Mouse (Mus musculus) heart, adult 2 months (tissue): ENCODE measurements around the gene Psmd2. TPM values are rescaled to one million over a fixed set of nuclear protein-coding genes. Genes with fewer than 3 reads are reported as not detected.
A peak's percentile ranks its signal among the peaks of the same experiment; 100 is the strongest.

ENCODE experiments used
- DNase-seq, 2 experiments: peaks; one replicate each; pipeline ENCODE4 v3.0.0; 2021
- H3K27ac ChIP-seq: fragments of 200-600 bp; 2 replicates; pipeline ENCODE4 v1.8.1; 2022
- H3K27me3 ChIP-seq: fragments of 200-500 bp; 2 replicates; pipeline ENCODE4 v1.6.1; 2012; ENCODE audit warnings: mild to moderate bottlenecking, low read length, inconsistent platforms, mixed read lengths; ENCODE audit not compliant: control insufficient read depth, insufficient read depth
- H3K36me3 ChIP-seq: fragments of 200-500 bp; 2 replicates; pipeline ENCODE4 v1.6.1; 2012; ENCODE audit warnings: low read length, inconsistent platforms; ENCODE audit not compliant: control insufficient read depth, insufficient read depth
- H3K4me1 ChIP-seq: fragments of 200-500 bp; 2 replicates; pipeline ENCODE4 v1.6.1; 2011; ENCODE audit warnings: low read length; ENCODE audit not compliant: control insufficient read depth, insufficient read depth
- H3K4me3 ChIP-seq: fragments of 200-600 bp; 2 replicates; pipeline ENCODE4 v1.8.1; 2022
- H3K79me2 ChIP-seq: fragments of 200-500 bp; replicated peaks from 2 replicates; pipeline ENCODE4 v1.6.1; 2012; ENCODE audit warnings: mild to moderate bottlenecking, inconsistent platforms, low read length, moderate library complexity, mixed read lengths; ENCODE audit not compliant: control insufficient read depth, insufficient read depth
- H3K9ac ChIP-seq: fragments of 200-500 bp; 2 replicates; pipeline ENCODE4 v1.6.1; 2012; ENCODE audit warnings: low read depth, mild to moderate bottlenecking, control low read depth, inconsistent platforms, low read length, mixed read lengths
- CTCF ChIP-seq: fragments of 200-600 bp; IDR thresholded peaks from 2 replicates; pipeline ENCODE4 v1.8.1; 2022; ENCODE audit warnings: antibody characterized with exemption, mild to moderate bottlenecking, moderate library complexity
- EP300 ChIP-seq: fragments of 200-500 bp; IDR thresholded peaks from 2 replicates; pipeline ENCODE4 v1.6.1; 2011; ENCODE audit warnings: low read depth, low read length, control low read depth; ENCODE audit not compliant: insufficient read depth
- POLR2A ChIP-seq: fragments of 200-500 bp; IDR thresholded peaks from 2 replicates; pipeline ENCODE4 v1.6.1; 2011; ENCODE audit warnings: mild to moderate bottlenecking, low read depth, low read length, control low read depth; ENCODE audit not compliant: insufficient read depth
- WGBS: fragments of 180-500 bp; shearing (Covaris S2); methylation state at CpG from one replicate; pipeline ENCODE4 v1.1.7; 2018; 5-methylcytosine and 5-hydroxymethylcytosine counted together
- intact Hi-C: fragments of 180-260 bp; cut with DNase I; formaldehyde crosslinking; loops from one replicate; pipeline ENCODE4 v1.15.1; 2025
- polyA plus RNA-seq: library from polyadenylated mRNA; depleted of rRNA; stranded (reverse); fragments of >200 nt; gene quantifications from 2 replicates; pipeline ENCODE4 v1.2.3, GENCODE M21; 2012
- total RNA-seq, 2 experiments: library from RNA; stranded (reverse); gene quantifications; 2 replicates each; pipeline ENCODE4 v1.2.3; 2021

The Psmd2 gene
- total and polyA plus RNA-seq, 3 experiments, result 96.9 to 212 (median 180) TPM

- peaks cover 12% of the 10 kb centered on the region for H3K79me2 ChIP-seq
- peak overlapping the region; percentile 82; the same call in 1 of the 2 replicates for H3K27ac ChIP-seq
- H3K9ac ChIP-seq, result no peak overlapping the region
- H3K4me3 ChIP-seq, result no peak overlapping the region; the same call in 1 of the 2 replicates
- 30% methylated on average over 6 of the region's 6 CpGs for WGBS
- peaks cover 9% of the 10 kb centered on the region for H3K4me1 ChIP-seq
- H3K36me3 ChIP-seq, result peaks cover 12% of the 10 kb centered on the region; the same call in 1 of the 2 replicates
- TF ChIP-seq EP300 (no peak), CTCF (no peak), POLR2A (no peak)
- intact Hi-C loops, result loop anchor here (1.0 to 5.0 kb wide), 3 partner anchors 21 to 135 kb away; partner anchors contain the start of genes Ap2m1, Clcn2, Polr2h and Psmd2
- no peak for DNase-seq
- no peaks in the 10 kb centered on the region for H3K27me3 ChIP-seq
These were observed 20.4 kb downstream of the Psmd2 start for GRCm38 (mm10) chr16:20671886-20672285.

DNA sequence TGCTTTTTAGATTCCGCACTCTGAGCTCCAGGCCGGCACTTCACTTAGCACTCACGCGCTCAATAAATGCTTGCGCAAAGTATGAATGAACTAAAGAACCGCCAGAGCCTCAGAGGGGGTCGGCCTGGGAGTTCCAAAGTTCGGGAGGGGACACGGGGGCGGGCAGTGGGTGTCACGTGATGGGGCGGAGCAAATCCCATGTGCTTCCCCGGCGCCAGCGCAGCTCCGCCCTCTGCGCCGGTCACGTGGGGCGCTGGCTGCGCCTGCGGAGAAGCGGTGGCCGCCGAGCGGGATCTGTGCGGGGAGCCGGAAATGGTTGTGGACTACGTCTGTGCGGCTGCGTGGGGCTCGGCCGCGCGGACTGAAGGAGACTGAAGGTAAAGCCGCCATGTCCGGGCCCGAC is 21.0 kb downstream of the Psmd2 start:
- H3K27ac ChIP-seq, result peak overlapping the region; percentile 82
- under 1% methylated on average over 38 of the region's 38 CpGs for WGBS
- H3K4me1 ChIP-seq, result peaks cover 10% of the 10 kb centered on the region

DNA sequence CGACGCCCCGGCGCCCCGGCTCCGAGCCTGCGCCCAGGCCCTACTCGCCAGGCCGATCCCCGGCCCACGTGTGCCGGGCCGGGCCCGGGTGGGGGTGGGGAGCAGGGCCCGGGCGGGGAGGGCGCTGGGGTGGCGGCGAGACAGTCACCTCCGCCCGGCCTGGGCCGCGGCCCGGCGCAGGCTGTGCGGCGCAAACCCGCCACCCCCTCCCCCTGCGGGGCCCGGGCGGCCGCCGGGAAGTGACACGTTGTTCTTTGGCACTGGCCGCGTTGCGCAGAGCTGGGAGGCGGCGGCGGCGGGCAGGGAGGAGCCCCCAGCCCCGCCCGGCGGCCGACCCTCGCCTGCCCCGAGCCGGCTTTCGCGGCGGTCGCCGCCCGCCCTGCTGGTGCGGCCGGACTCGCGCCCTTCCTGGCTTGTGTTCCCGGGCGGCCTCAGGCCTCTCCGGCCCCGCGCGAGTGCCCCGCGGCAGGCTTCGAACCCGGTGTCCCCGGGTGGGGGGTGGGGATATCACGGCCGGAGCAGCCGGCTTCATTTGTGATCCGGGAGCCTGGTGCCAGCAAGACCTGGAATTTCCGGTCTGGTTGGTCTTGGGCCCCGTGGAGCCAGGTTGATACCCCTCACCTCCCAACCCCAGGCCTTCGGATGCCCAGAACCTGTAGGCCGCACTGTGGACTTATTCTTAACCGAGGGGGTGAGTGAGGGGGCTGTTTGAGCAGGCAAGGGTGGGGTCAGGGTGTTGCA is 21.7 kb downstream of the Psmd2 start:
- Histone ChIP-seq H3K9ac (peak overlapping the region; percentile 94), H3K27ac (peak overlapping the region; percentile 82), H3K79me2 (peaks cover 12% of the 10 kb centered on the region), H3K36me3 (peaks cover 22% of the 10 kb centered on the region), H3K4me3 (peak overlapping the region; percentile 84), H3K4me1 (peaks cover 12% of the 10 kb centered on the region), H3K27me3 (no peaks in the 10 kb centered on the region)
- DNase-seq, result peak; percentile 81 to 83
- WGBS, result 1% methylated on average over 48 of the region's 78 CpGs
- intact Hi-C loops, result loop anchor here (1.0 to 5.0 kb wide), 3 partner anchors 22 to 136 kb away; partner anchors contain the start of genes Ap2m1, Clcn2, Polr2h and Psmd2
- TF ChIP-seq EP300 (no peak), POLR2A (no peak), CTCF (no peak)

More for the DNA sequence above, 21.0 kb downstream of the Psmd2 start:
- H3K9ac ChIP-seq, result peak overlapping the region; percentile 94
- peak overlapping the region; percentile 84 for H3K4me3 ChIP-seq
- H3K27me3 ChIP-seq, result no peaks in the 10 kb centered on the region
- peak; percentile 98 for DNase-seq
- intact Hi-C loops, result loop anchor here (1.0 to 5.0 kb wide), 3 partner anchors 21 to 135 kb away; partner anchors contain the start of genes Ap2m1, Clcn2, Polr2h and Psmd2
- TF ChIP-seq CTCF (no peak), EP300 (0 out of 2 replicates have a peak, but pooled peaks have one; percentile 30), POLR2A (peak; percentile 70; the same call in 1 of the 2 replicates)
- peaks cover 18% of the 10 kb centered on the region for H3K36me3 ChIP-seq
- H3K79me2 ChIP-seq, result peaks cover 12% of the 10 kb centered on the region

DNA sequence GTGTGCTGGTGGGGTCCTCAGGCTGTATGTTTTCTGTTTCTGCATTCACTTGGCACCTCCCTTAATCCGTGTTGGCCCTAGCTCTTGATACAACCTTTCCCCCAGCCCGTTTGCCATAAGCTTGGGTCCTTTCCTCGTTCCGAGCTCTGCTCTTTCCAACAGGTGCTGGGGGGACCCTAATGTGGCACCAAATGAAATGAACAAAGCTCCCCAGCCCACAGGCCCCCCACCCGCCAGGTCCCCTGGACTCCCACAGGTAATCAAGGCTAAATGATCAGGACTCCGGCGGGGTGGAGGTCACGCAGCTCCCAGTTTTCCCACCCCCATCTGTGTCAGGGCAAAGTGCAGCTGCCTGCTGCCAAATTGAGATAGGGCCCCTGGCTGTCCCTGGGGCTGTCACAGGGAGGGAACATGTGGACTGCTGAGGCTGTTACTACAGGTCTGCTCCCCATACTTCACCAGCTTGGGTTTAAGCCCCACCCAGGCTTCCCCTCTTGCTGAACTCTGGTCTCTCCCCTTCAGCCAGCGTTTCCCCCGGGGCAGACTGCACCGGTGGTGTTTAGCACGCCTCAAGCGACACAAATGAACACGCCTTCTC is 22.4 kb downstream of the Psmd2 start:
- TF ChIP-seq POLR2A, result no peak
- no peak for TF ChIP-seq EP300
- no peak for TF ChIP-seq CTCF
- WGBS, result 4% methylated on average over 14 of the region's 14 CpGs
- H3K4me3 ChIP-seq, result peak overlapping the region; percentile 84
- H3K36me3 ChIP-seq, result peaks cover 23% of the 10 kb centered on the region
- no peaks in the 10 kb centered on the region for H3K27me3 ChIP-seq
- peak overlapping the region; percentile 82 for H3K27ac ChIP-seq
- DNase-seq, result peak; percentile 42 to 49
- intact Hi-C loops, result loop anchor here (2.0 to 5.0 kb wide), 2 partner anchors 43 to 137 kb away; partner anchors contain the start of genes Ap2m1, Clcn2 and Polr2h
- H3K9ac ChIP-seq, result peak overlapping the region; percentile 94
- peaks cover 12% of the 10 kb centered on the region for H3K4me1 ChIP-seq
- H3K79me2 ChIP-seq, result peaks cover 12% of the 10 kb centered on the region

- H3K36me3 ChIP-seq, result peaks cover 26% of the 10 kb centered on the region
- intact Hi-C loops, result loop anchor here (1.0 kb wide), 1 partner anchor 18 kb away; the partner anchor contains the start of gene Fam131a
These were observed 23.8 kb downstream of the Psmd2 start for GRCm38 (mm10) chr16:20675213-20675612.

More at GRCm38 (mm10) chr16:20675213-20675612, 23.8 kb downstream of the Psmd2 start:
- Histone ChIP-seq H3K9ac (no peak overlapping the region), H3K27me3 (no peaks in the 10 kb centered on the region), H3K4me1 (peaks cover 12% of the 10 kb centered on the region), H3K27ac (no peak overlapping the region), H3K79me2 (peaks cover 12% of the 10 kb centered on the region), H3K4me3 (no peak overlapping the region)
- no peak for DNase-seq
- TF ChIP-seq POLR2A (no peak), EP300 (no peak), CTCF (no peak)
- 84% methylated on average over 6 of the region's 6 CpGs for WGBS
